In genomic region chr13:101811882-101812281, GRCm38 (mm10) we compare ENCODE assay signal across 9 mouse cellular contexts. TPM values are rescaled to one million over a fixed set of nuclear protein-coding genes. Genes with fewer than 3 reads are reported as not detected.
DNase-seq lines count a peak whose midpoint lies in the region; ATAC-seq lines count a peak whose summit lies in the region.
"Had no signal": no experiment of that assay in that cellular context is flagged by ENCODE, and none has a peak within 500 bp of the region (broad histone marks: within the 10 kb centered on the region; RNA-seq: fewer than 3 reads in every experiment).

No protein-coding gene starts in this region.

- no peak overlapping the region for H3K9ac ChIP-seq in hindbrain, embryonic 11.5 days (ENCODE audit: low read depth, low read length)
- no peak overlapping the region for H3K9ac ChIP-seq in hindbrain, embryonic 12.5 days
- no peak overlapping the region for H3K9ac ChIP-seq in stomach, embryonic 14.5 days (replicated peaks; ENCODE audit: low read depth, low read length)
- no peak overlapping the region for H3K9ac ChIP-seq in liver, embryonic 11.5 days (ENCODE audit: low read depth, low read length)

- no peaks in the 10 kb centered on the region for H3K36me3 ChIP-seq in hindbrain, embryonic 11.5 days (ENCODE audit: control insufficient read depth, insufficient read depth, low read length)
- H3K36me3 ChIP-seq in hindbrain, embryonic 12.5 days: no peaks in the 10 kb centered on the region
- no peaks in the 10 kb centered on the region for H3K36me3 ChIP-seq in stomach, embryonic 14.5 days (ENCODE audit: control insufficient read depth, insufficient read depth, low read length)
- no peaks in the 10 kb centered on the region for H3K36me3 ChIP-seq in liver, embryonic 11.5 days (ENCODE audit: control insufficient read depth, insufficient read depth, low read length)

- 52% methylated on average over 9 of the region's 9 CpGs for WGBS in hindbrain, embryonic 11.5 days
- WGBS in hindbrain, embryonic 12.5 days: 47% methylated on average over 9 of the region's 9 CpGs
- 33% methylated on average over 9 of the region's 9 CpGs for WGBS in stomach, embryonic 14.5 days
- 64% methylated on average over 9 of the region's 9 CpGs for WGBS in liver, embryonic 11.5 days

- no peak; the same call in 1 of the 2 replicates for ATAC-seq in hindbrain, embryonic 11.5 days (ENCODE audit: low FRiP score)
- no peak; the same call in 1 of the 2 replicates for ATAC-seq in hindbrain, embryonic 12.5 days (ENCODE audit: low FRiP score)
- ATAC-seq in stomach, embryonic 14.5 days (ENCODE audit: insufficient number of reproducible peaks, insufficient read depth, low FRiP score, low read depth): no peak
- no peak for ATAC-seq in liver, embryonic 11.5 days (replicated peaks; ENCODE audit: low FRiP score)
- ATAC-seq: Patski had no signal

- DNase-seq in hindbrain, embryonic 11.5 days (ENCODE audit: low spot score): peak; percentile 22
- peak; percentile 69 for DNase-seq in brain, adult 2 months (ENCODE audit: low read depth, low spot score)
- DNase-seq in gastrocnemius, postnatal 25 days: peak; percentile 85
- DNase-seq in kidney, postnatal 25 days: peak; percentile 31 to 72
- DNase-seq in lung, postnatal 25 days (ENCODE audit: low spot score): peak; percentile 71
- no peak for DNase-seq in liver, embryonic 11.5 days (ENCODE audit: low spot score)

- no peak overlapping the region for H3K27ac ChIP-seq in hindbrain, embryonic 11.5 days (ENCODE audit: low read depth, low read length)
- H3K27ac ChIP-seq in hindbrain, embryonic 12.5 days: no peak overlapping the region
- H3K27ac ChIP-seq in stomach, embryonic 14.5 days (ENCODE audit: low read length): peak overlapping the region; percentile 58; the same call in 1 of the 2 replicates
- H3K27ac ChIP-seq in liver, embryonic 11.5 days (ENCODE audit: low read depth, low read length): no peak overlapping the region

- no peak overlapping the region for H3K4me2 ChIP-seq in hindbrain, embryonic 11.5 days (replicated peaks; ENCODE audit: low read depth, low read length)
- H3K4me2 ChIP-seq in hindbrain, embryonic 12.5 days (replicated peaks): no peak overlapping the region
- H3K4me2 ChIP-seq in stomach, embryonic 14.5 days (replicated peaks; ENCODE audit: low read depth, low read length): peak overlapping the region; percentile 21; the same call in 1 of the 2 replicates
- H3K4me2 ChIP-seq in liver, embryonic 11.5 days: no peak overlapping the region

- H3K9me3 ChIP-seq in hindbrain, embryonic 11.5 days (ENCODE audit: control insufficient read depth, low read length): no peaks in the 10 kb centered on the region
- H3K9me3 ChIP-seq in hindbrain, embryonic 12.5 days (replicated peaks): no peaks in the 10 kb centered on the region
- no peaks in the 10 kb centered on the region for H3K9me3 ChIP-seq in stomach, embryonic 14.5 days (ENCODE audit: control insufficient read depth, low read depth, low read length)
- no peaks in the 10 kb centered on the region for H3K9me3 ChIP-seq in liver, embryonic 11.5 days (ENCODE audit: control insufficient read depth, low read length)

- no peaks in the 10 kb centered on the region for H3K4me1 ChIP-seq in hindbrain, embryonic 11.5 days (replicated peaks; ENCODE audit: control insufficient read depth, insufficient read depth, low read length)
- H3K4me1 ChIP-seq in hindbrain, embryonic 12.5 days: peaks cover 10% of the 10 kb centered on the region
- peaks cover 4% of the 10 kb centered on the region; the same call in 1 of the 2 replicates for H3K4me1 ChIP-seq in stomach, embryonic 14.5 days (ENCODE audit: control insufficient read depth, insufficient read depth, low read length)
- no peaks in the 10 kb centered on the region for H3K4me1 ChIP-seq in liver, embryonic 11.5 days (replicated peaks; ENCODE audit: control insufficient read depth, insufficient read depth, low read length)

- no peak overlapping the region for H3K4me3 ChIP-seq in hindbrain, embryonic 11.5 days (ENCODE audit: low read depth, low read length)
- no peak overlapping the region for H3K4me3 ChIP-seq in hindbrain, embryonic 12.5 days
- no peak overlapping the region for H3K4me3 ChIP-seq in stomach, embryonic 14.5 days (ENCODE audit: low read depth, low read length)
- H3K4me3 ChIP-seq in liver, embryonic 11.5 days (ENCODE audit: low read depth, low read length): no peak overlapping the region

- H3K27me3 ChIP-seq in hindbrain, embryonic 11.5 days (ENCODE audit: control insufficient read depth, insufficient read depth, low read length): no peaks in the 10 kb centered on the region
- H3K27me3 ChIP-seq in hindbrain, embryonic 12.5 days: 0 out of 2 replicates have a peak, but pooled peaks cover 3% of the 10 kb centered on the region
- no peaks in the 10 kb centered on the region for H3K27me3 ChIP-seq in stomach, embryonic 14.5 days (ENCODE audit: control insufficient read depth, insufficient read depth, low read length)
- H3K27me3 ChIP-seq in liver, embryonic 11.5 days (replicated peaks; ENCODE audit: control insufficient read depth, insufficient read depth, low read length): no peaks in the 10 kb centered on the region; the same call in 1 of the 2 replicates
- H3K27me3 ChIP-seq: Patski had no signal

RNA-seq across cellular contexts. Expression of gene Pik3r1, which starts 43.9 kb away (rescaled TPM):
- 19.0 and 29.8 TPM in 2 replicates for polyA plus RNA-seq in hindbrain, embryonic 11.5 days (2014; fragmentation: Nextera tagmentation; extraction: Ambion mirVana)
- polyA plus RNA-seq in hindbrain, embryonic 12.5 days (2016; fragmentation: Nextera tagmentation; extraction: Ambion mirVana): 31.4 and 34.9 TPM in 2 replicates
- total RNA-seq in gastrocnemius, postnatal 25 days (2021): 10 to 100 TPM; 25.4 to 27.0 TPM
- polyA plus RNA-seq in stomach, embryonic 14.5 days (2014; fragmentation: Nextera tagmentation; extraction: Ambion mirVana): 95.5 and 98.3 TPM in 2 replicates
- 18.7 and 21.5 TPM in 2 replicates for polyA plus RNA-seq in liver, embryonic 11.5 days (2014; fragmentation: Nextera tagmentation; extraction: Ambion mirVana)
